Mouse (Mus musculus): Measurements from ENCODE around the gene Gm49339.

DNA sequence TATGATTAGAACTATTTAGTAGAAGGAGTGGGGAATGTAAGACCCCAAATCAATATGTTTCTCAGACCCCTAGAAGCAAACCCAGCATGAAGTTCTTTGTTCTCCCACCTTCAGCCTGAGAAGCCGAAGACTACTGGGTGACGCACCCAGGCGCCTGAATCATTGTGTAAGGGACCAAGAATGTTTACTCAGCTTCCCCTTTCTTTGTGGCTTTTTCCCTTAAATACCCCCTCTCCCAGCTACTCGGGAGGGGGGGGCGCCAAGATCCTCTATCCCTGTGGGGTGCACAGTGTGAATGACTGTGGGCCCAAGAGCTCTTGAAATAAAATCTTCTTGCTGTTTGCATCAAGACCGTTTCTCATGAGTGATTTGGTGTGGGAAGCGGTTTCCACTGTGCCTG lies 50.4 kb downstream of the Gm49339 start:
- TF ChIP-seq CTCF (IDR thresholded peaks at IDR 0.05; ENCODE audit: low read depth) (no peak), EP300 (IDR thresholded peaks at IDR 0.05; ENCODE audit: low read depth) (no peak)
